ENCODE assay signal across 21 mouse cellular contexts in genomic region chr8:127188671-127189070, GRCm38 (mm10).
DNase-seq lines count a peak whose midpoint lies in the region; ATAC-seq lines count a peak whose summit lies in the region.
"Had no signal": no experiment of that assay in that cellular context is flagged by ENCODE, and none has a peak within 500 bp of the region (broad histone marks: within the 10 kb centered on the region; RNA-seq: fewer than 3 reads in every experiment).

No protein-coding gene starts in this region.

- peak; percentile 37 for ATAC-seq in kidney, embryonic 15.5 days (replicated peaks; ENCODE audit: low FRiP score)
- ATAC-seq: CD4-positive, CD25-positive, alpha-beta regulatory T cell, adult 4 months; forebrain, embryonic 13.5 days; forebrain, postnatal 0 days had no signal

- H3K4me1 ChIP-seq in kidney, embryonic 15.5 days: peaks cover 74% of the 10 kb centered on the region

- no peaks in the 10 kb centered on the region for H3K36me3 ChIP-seq in kidney, embryonic 15.5 days
- H3K36me3 ChIP-seq: embryonic facial prominence, embryonic 10.5 days; G1E; heart, embryonic 12.5 days; hindbrain, embryonic 10.5 days had no signal

- H3K27me3 ChIP-seq in kidney, embryonic 15.5 days: no peaks in the 10 kb centered on the region
- H3K27me3 ChIP-seq: forebrain, embryonic 13.5 days; heart, embryonic 12.5 days had no signal

- peak; percentile 1 for DNase-seq in retina, embryonic 14.5 days (ENCODE audit: low spot score)
- no peak for DNase-seq in retina, postnatal 1 day
- peak; percentile 67 for DNase-seq in kidney, postnatal 14 days
- DNase-seq in embryo, embryonic 9.5 days (ENCODE audit: extremely low spot score): no peak
- DNase-seq in gastrocnemius, adult 8-10 months (ENCODE audit: low spot score in 2 of 2): no peak
- DNase-seq: adrenal gland, adult 8-10 months; adrenal gland, postnatal 36 days; B cell, adult 2 months; cerebellum, adult 2 months; cerebellum, postnatal 10 days; forebrain, postnatal 0 days; gastrocnemius, postnatal 36 days; heart, adult 18-20 months had no signal

- H3K4me2 ChIP-seq in kidney, embryonic 15.5 days: no peak overlapping the region
- H3K4me2 ChIP-seq: forebrain, embryonic 13.5 days; heart, embryonic 12.5 days; hindbrain, embryonic 14.5 days had no signal

- H3K9ac ChIP-seq in kidney, embryonic 15.5 days: no peak overlapping the region
- H3K9ac ChIP-seq: forebrain, embryonic 13.5 days; forebrain, postnatal 0 days; heart, embryonic 12.5 days; hindbrain, embryonic 14.5 days had no signal

- H3K9me3 ChIP-seq in kidney, embryonic 15.5 days (replicated peaks): no peaks in the 10 kb centered on the region
- H3K9me3 ChIP-seq: embryonic facial prominence, embryonic 10.5 days; forebrain, embryonic 13.5 days; heart, embryonic 12.5 days; hindbrain, embryonic 10.5 days had no signal

- no peak overlapping the region for H3K4me3 ChIP-seq in kidney, embryonic 15.5 days (replicated peaks)
- H3K4me3 ChIP-seq: embryonic facial prominence, embryonic 10.5 days; forebrain, embryonic 13.5 days; heart, embryonic 12.5 days; hindbrain, embryonic 10.5 days had no signal

- H3K27ac ChIP-seq in kidney, embryonic 15.5 days: 0 out of 2 replicates have a peak overlapping the region, but pooled peaks have one; percentile 19
- H3K27ac ChIP-seq: embryonic facial prominence, embryonic 10.5 days; forebrain, embryonic 13.5 days; hindbrain, embryonic 10.5 days; hindbrain, embryonic 14.5 days had no signal

Comparison
In these comparisons a context has a peak if more than half of its experiments do, and no peak if none do; other contexts are left out.
1. DNase-seq: peak in retina, embryonic 14.5 days (single experiment) and kidney, postnatal 14 days (single experiment); none in retina, postnatal 1 day (single experiment), embryo, embryonic 9.5 days (single experiment) and gastrocnemius, adult 8-10 months (0 of 2).